Comparison of ENCODE assay signal across 16 mouse cellular contexts in the genomic region with DNA sequence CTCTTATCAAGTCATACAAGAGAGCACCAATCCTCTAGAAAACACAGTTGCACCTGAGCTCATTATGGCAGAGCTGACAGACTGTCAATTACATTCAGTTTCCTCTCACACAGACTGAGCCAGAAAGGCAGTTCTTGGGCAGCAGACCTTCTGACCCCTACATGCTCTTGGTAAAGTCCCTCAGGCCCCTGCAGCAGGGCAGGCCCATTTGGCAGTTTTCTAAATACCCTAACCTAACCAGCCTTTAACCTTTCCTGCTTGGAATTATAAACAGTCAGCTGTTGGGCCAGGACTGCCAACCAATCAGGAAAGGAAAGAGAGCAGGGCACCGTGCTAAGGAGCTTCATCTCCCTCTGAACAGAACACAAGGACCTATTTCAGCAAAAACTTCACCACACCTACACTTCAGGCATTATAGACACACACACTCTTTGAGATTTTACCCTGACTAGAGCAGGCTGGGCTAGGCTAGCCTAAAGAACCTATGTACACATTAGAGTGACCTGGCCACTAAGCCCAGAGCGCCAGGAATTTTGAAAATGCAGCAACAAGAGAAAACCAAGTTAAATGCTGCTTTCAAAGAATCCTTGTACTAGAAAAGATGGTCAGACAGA. TPM values are rescaled to one million over a fixed set of nuclear protein-coding genes. Genes with fewer than 3 reads are reported as not detected.
DNase-seq lines count a peak whose midpoint lies in the region; ATAC-seq and TF ChIP-seq lines count a peak whose summit lies in the region.
"Had no signal": no experiment of that assay in that cellular context is flagged by ENCODE, and none has a peak within 500 bp of the region (broad histone marks: within the 10 kb centered on the region; RNA-seq: fewer than 3 reads in every experiment).

No protein-coding gene starts in this region.

- TF ChIP-seq POLR2A in cerebellum, adult 2 months (IDR thresholded peaks at IDR 0.05; ENCODE audit: borderline replicate concordance, insufficient read depth, low read length): no peak

- H3K4me2 ChIP-seq in kidney, embryonic 16.5 days (replicated peaks; ENCODE audit: low read depth, low read length): no peak overlapping the region
- H3K4me2 ChIP-seq: hindbrain, embryonic 13.5 days; midbrain, embryonic 13.5 days had no signal

- no peak for ATAC-seq in cerebellum, adult (ENCODE audit: insufficient number of reproducible peaks, low FRiP score, low TSS enrichment)
- no peak for ATAC-seq in kidney, embryonic 16.5 days (ENCODE audit: low FRiP score, low TSS enrichment)
- ATAC-seq: midbrain, embryonic 13.5 days had no signal

- no peak overlapping the region for H3K4me3 ChIP-seq in cerebellum, adult 2 months (replicated peaks; ENCODE audit: insufficient read depth, low read depth, low read length)
- no peak overlapping the region for H3K4me3 ChIP-seq in kidney, embryonic 16.5 days (ENCODE audit: low read length)
- H3K4me3 ChIP-seq: erythroblast, embryonic 14.5 days; hindbrain, embryonic 13.5 days; midbrain, embryonic 13.5 days had no signal

- no peaks in the 10 kb centered on the region for H3K9me3 ChIP-seq in kidney, embryonic 16.5 days (ENCODE audit: low read length)
- H3K9me3 ChIP-seq: hindbrain, embryonic 13.5 days; midbrain, embryonic 13.5 days had no signal

- peaks cover 34% of the 10 kb centered on the region for H3K4me1 ChIP-seq in cerebellum, adult 2 months (ENCODE audit: control insufficient read depth, insufficient read depth, low read length)
- H3K4me1 ChIP-seq in kidney, embryonic 16.5 days (ENCODE audit: insufficient read depth, low read length): peaks cover 16% of the 10 kb centered on the region
- H3K4me1 ChIP-seq: midbrain, embryonic 13.5 days had no signal

- peak; percentile 43 to 53 for DNase-seq in cerebellum, adult 2 months
- DNase-seq in kidney, adult 8-10 months: peak; percentile 28 to 73
- peak; percentile 12 for DNase-seq in lung, postnatal 25 days (ENCODE audit: low spot score)
- DNase-seq in lung, postnatal 14 days: no peak
- no peak for DNase-seq in B cell, adult 2 months
- DNase-seq in gastrocnemius, postnatal 36 days: no peak
- DNase-seq: adrenal gland, adult 2 months; forebrain, postnatal 0 days; lung, postnatal 36 days; right cerebral cortex, postnatal 25 days; thymus, adult 2 months had no signal

- H3K27me3 ChIP-seq in cerebellum, adult 2 months (ENCODE audit: control insufficient read depth, insufficient read depth, low read length): no peaks in the 10 kb centered on the region
- H3K27me3 ChIP-seq in kidney, embryonic 16.5 days (ENCODE audit: insufficient read depth, low read length): no peaks in the 10 kb centered on the region
- H3K27me3 ChIP-seq: hindbrain, embryonic 13.5 days; midbrain, embryonic 13.5 days had no signal

- WGBS in cerebellum, adult 2 months: 44% methylated on average over 2 of the region's 2 CpGs
- WGBS in kidney, embryonic 16.5 days: 83% methylated on average over 2 of the region's 2 CpGs

- no peak overlapping the region for H3K9ac ChIP-seq in kidney, embryonic 16.5 days (replicated peaks; ENCODE audit: low read length)
- H3K9ac ChIP-seq: forebrain, postnatal 0 days; hindbrain, embryonic 13.5 days; midbrain, embryonic 13.5 days had no signal

- H3K36me3 ChIP-seq in kidney, embryonic 16.5 days (ENCODE audit: insufficient read depth, low read length): peaks cover 48% of the 10 kb centered on the region

- no peak for TF ChIP-seq CTCF in cerebellum, adult 2 months (IDR thresholded peaks at IDR 0.05; ENCODE audit: borderline replicate concordance, insufficient read depth, low read depth, low read length)

- intact Hi-C loops in gastrocnemius, postnatal 36 days (cut with DNase I): loop anchor here (5.0 kb wide), 1 partner anchor 52 kb away; no protein-coding TSS in a partner anchor

- peak overlapping the region; percentile 74 for H3K27ac ChIP-seq in cerebellum, adult 2 months (ENCODE audit: insufficient read depth, low read length)
- no peak overlapping the region for H3K27ac ChIP-seq in kidney, embryonic 16.5 days (ENCODE audit: low read length)
- H3K27ac ChIP-seq: hindbrain, embryonic 13.5 days; midbrain, embryonic 13.5 days had no signal

RNA-seq across cellular contexts. Expression of a gene that starts 8.1 kb away (rescaled TPM):
- 90.7 and 93.6 TPM in 2 replicates for polyA plus RNA-seq in cerebellum, adult 2 months (2012; rRNA removed)
- polyA plus RNA-seq in kidney, embryonic 16.5 days (2015; fragmentation: Nextera tagmentation; extraction: Ambion mirVana): 16.3 and 17.3 TPM in 2 replicates
- total RNA-seq in gastrocnemius, postnatal 36 days (2021): 10 to 100 TPM; 32.8 to 35.8 TPM

Comparison
In these comparisons a context has a peak if more than half of its experiments do, and no peak if none do; other contexts are left out.
1. DNase-seq: peak in cerebellum, adult 2 months (2 of 2), kidney, adult 8-10 months (2 of 2) and lung, postnatal 25 days (single experiment); none in lung, postnatal 14 days (single experiment), B cell, adult 2 months (0 of 2) and gastrocnemius, postnatal 36 days (0 of 2).